Mouse (Mus musculus) kidney, embryonic 15.5 days (tissue): ENCODE measurements around the gene Ylpm1. TPM values are rescaled to one million over a fixed set of nuclear protein-coding genes. Genes with fewer than 3 reads are reported as not detected.

ENCODE experiments used
- ATAC-seq: fragments of 200-750 bp; cut with Nextera tagmentation; replicated peaks from 2 replicates; pipeline ENCODE4 v1.8.0; 2017; ENCODE audit warnings: moderate TSS enrichment; ENCODE audit not compliant: low FRiP score
- H3K27ac ChIP-seq: fragments of 300-500 bp; sonication (generic); 2 replicates; pipeline ENCODE4 v1.5.1; 2015; ENCODE audit warnings: mild to moderate bottlenecking, inconsistent platforms
- H3K27me3 ChIP-seq: fragments of 300-500 bp; sonication (generic); 2 replicates; pipeline ENCODE4 v1.6.1; 2015; ENCODE audit warnings: inconsistent platforms
- H3K36me3 ChIP-seq: fragments of 300-500 bp; sonication (generic); 2 replicates; pipeline ENCODE4 v1.6.1; 2015; ENCODE audit warnings: inconsistent platforms
- H3K4me1 ChIP-seq: fragments of 300-500 bp; sonication (generic); 2 replicates; pipeline ENCODE4 v1.6.1; 2015; ENCODE audit warnings: inconsistent platforms
- H3K4me2 ChIP-seq: fragments of 300-500 bp; sonication (generic); 2 replicates; pipeline ENCODE4 v1.6.1; 2015; ENCODE audit warnings: moderate library complexity, mild to moderate bottlenecking, inconsistent platforms
- H3K4me3 ChIP-seq: fragments of 300-500 bp; sonication (generic); replicated peaks from 2 replicates; pipeline ENCODE4 v1.5.1; 2015; ENCODE audit warnings: mild to moderate bottlenecking, inconsistent platforms
- H3K9ac ChIP-seq: fragments of 300-500 bp; sonication (generic); 2 replicates; pipeline ENCODE4 v1.6.1; 2015; ENCODE audit warnings: mild to moderate bottlenecking, inconsistent platforms
- H3K9me3 ChIP-seq: fragments of 300-500 bp; sonication (generic); replicated peaks from 2 replicates; pipeline ENCODE4 v1.6.1; 2016; ENCODE audit warnings: inconsistent platforms
- WGBS: fragments of 180-500 bp; shearing (Covaris S2); methylation state at CpG from one replicate; pipeline ENCODE4 v1.1.7; 2015; ENCODE audit warnings: mixed read lengths; 5-methylcytosine and 5-hydroxymethylcytosine counted together
- polyA plus RNA-seq: library from polyadenylated mRNA; unstranded; fragments of >200 nt; fragmentation: Nextera tagmentation; extraction: Ambion mirVana; gene quantifications from 2 replicates; pipeline ENCODE4 v1.2.1, GENCODE M21; 2015

Gene Ylpm1
- 29.8 and 29.9 TPM in 2 replicates for polyA plus RNA-seq

DNA sequence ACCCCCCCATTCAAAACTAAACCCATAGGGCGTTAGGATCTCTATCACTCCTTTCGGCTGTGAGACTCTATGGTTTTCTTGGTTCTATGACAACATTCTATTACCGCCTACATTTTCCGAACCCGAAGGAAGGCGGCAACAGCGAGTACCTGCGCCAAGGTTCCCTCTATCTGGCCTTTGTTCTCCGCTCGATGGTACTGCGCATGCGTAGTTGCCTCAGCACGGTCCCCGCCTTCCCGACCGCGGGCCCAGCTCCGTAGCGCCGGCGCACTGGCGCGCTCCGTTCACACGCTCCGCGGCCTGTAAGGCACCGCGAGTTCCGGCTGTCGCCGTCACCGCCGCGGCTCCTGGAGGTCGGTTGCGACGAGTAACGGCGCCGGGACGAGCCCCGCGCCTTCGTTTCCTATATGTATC, at the start of gene Ylpm1:
Ylpm1 (plus strand) TSS at position 239 of the 414 bp plus-strand sequence.
- peak within 1 kb of the TSS; percentile 85 for H3K4me2 ChIP-seq
- peak; percentile 98 for ATAC-seq
- H3K27ac ChIP-seq, result peak within 1 kb of the TSS; percentile 82
- H3K9me3 ChIP-seq, result no peaks in the 10 kb centered on the region
- H3K9ac ChIP-seq, result peak within 1 kb of the TSS; percentile 89
- H3K4me3 ChIP-seq, result peak within 1 kb of the TSS; percentile 96
- under 1% methylated on average over 45 of the region's 45 CpGs for WGBS
- H3K27me3 ChIP-seq, result no peaks in the 10 kb centered on the region
- H3K36me3 ChIP-seq, result peaks cover 3% of the 10 kb centered on the region; the same call in 1 of the 2 replicates
- peaks cover 28% of the 10 kb centered on the region for H3K4me1 ChIP-seq

DNA sequence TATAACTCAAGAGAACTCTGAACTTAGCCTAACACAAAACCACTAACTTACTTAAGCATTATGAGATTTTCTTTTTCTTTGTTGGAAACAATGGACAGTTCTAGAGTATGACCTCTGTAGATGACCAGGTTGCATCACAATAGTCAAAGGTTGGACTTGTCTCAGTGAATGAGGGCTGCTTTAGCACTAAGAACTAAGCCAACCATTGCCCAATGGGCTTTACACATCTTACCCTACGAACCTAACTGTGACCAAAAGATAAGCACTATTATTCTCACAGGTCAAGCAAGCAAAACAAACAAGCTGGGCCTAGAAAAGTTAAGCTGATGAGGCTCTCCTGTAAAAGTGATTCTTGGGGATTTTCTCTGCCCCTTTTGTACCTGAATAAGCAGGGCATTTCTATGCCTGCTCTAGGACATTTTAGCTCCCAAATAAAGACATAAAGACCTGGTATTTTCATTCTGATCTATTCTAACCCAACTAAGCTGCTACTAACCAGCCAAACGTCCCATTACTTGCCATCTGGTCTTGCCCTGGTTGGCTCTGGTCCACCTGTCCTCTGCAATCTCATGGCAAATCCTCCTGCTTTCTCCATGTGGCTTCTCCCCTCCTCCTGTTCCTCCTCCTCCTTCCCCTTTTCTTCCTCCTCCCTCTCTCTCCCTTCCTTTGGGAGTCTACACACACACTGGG, 48.1 kb upstream of the Ylpm1 start:
- no peak for ATAC-seq
- whole genome bisulfite sequencing, result 79% methylated on average over 2 of the region's 2 CpGs
- Histone ChIP-seq H3K27me3 (no peaks in the 10 kb centered on the region), H3K4me1 (no peaks in the 10 kb centered on the region), H3K9me3 (no peaks in the 10 kb centered on the region), H3K36me3 (peaks cover 59% of the 10 kb centered on the region), H3K27ac (no peak overlapping the region), H3K9ac (no peak overlapping the region), H3K4me3 (no peak overlapping the region), H3K4me2 (no peak overlapping the region)

DNA sequence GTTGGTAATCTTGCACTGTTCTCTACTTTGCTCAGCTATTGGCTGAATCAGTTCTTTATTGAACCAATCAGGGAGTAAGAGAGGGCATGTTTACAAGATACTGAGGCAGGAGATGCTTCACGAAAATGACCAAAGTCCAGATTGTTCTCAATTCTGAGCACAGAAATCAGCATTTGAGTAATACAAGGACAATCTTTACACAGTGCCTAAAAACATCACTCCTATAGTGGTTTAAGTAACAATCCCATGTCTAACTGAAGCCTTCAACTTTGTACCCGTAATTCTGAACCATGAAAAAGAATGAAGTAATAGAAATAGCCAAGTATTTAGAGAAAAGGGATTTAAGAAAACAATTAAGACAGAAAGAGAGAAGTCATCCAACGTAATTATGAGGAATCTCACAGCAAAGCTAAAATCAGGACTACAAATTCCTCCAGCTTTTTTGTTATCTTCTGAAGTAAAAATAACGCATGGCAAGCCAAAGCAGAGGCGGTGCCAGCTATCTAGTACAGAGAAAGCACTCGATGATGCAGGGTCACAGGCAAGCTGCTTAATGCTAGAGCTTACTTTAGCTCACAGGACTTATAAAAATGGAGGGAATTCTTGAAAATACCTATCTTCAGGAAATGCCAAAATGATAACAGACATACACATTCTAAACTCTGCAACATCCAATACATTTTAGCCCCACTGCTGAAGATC, 47.4 kb upstream of the Ylpm1 start:
- Histone ChIP-seq H3K9me3 (no peaks in the 10 kb centered on the region), H3K27ac (no peak overlapping the region), H3K36me3 (peaks cover 55% of the 10 kb centered on the region), H3K4me1 (no peaks in the 10 kb centered on the region), H3K27me3 (no peaks in the 10 kb centered on the region), H3K4me2 (no peak overlapping the region), H3K9ac (no peak overlapping the region), H3K4me3 (no peak overlapping the region)
- ATAC-seq, result no peak
- WGBS, result 94% methylated on average over 6 of the region's 6 CpGs

DNA sequence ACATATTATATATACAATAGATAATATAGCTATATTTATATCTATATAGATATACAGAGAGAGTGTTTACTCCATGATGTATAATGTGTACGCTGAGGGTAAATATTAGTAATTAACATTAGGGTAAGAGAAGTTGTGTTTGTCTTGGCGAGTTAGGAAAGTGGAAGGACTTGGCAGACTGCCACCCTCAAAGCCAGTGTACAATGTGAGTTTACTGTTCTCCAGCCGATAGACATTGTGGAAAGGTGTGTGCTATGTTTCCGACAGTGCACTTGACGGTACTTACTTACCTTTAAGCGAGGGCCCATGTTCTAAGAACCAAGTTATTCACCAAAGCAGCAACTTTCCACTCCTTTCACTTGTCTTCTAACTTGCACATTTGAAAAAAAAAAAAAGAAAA, 45.4 kb upstream of the Ylpm1 start:
- H3K36me3 ChIP-seq, result peaks cover 42% of the 10 kb centered on the region
- H3K4me2 ChIP-seq, result no peak overlapping the region
- no peaks in the 10 kb centered on the region for H3K9me3 ChIP-seq
- no peak overlapping the region for H3K27ac ChIP-seq
- no peaks in the 10 kb centered on the region for H3K27me3 ChIP-seq
- 86% methylated on average over 6 of the region's 6 CpGs for WGBS
- no peak overlapping the region for H3K9ac ChIP-seq
- no peak for ATAC-seq
- no peaks in the 10 kb centered on the region for H3K4me1 ChIP-seq
- no peak overlapping the region for H3K4me3 ChIP-seq

DNA sequence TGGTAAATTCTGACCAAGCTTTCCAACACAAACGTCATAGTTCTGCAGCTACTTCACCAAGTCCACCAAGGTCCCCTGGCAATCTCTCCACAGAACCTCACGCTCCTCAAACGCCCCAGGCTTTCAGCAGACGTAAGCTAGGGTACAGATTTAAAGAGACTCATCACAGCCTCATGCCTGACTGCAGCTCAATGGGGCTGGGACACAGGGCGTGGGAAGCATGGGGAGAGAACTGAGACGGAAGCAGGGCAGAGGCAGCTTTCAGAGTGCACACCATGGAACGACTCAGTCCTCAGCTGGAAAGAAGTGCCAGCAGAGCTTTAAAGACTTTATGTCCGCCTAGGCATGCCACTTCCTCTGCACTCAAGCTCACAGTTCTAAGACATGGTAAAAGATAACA, 44.6 kb upstream of the Ylpm1 start:
- Histone ChIP-seq H3K4me2 (no peak overlapping the region), H3K4me1 (no peaks in the 10 kb centered on the region), H3K9me3 (no peaks in the 10 kb centered on the region), H3K4me3 (no peak overlapping the region), H3K9ac (no peak overlapping the region), H3K36me3 (peaks cover 43% of the 10 kb centered on the region), H3K27me3 (no peaks in the 10 kb centered on the region), H3K27ac (no peak overlapping the region)
- 72% methylated on average over 8 of the region's 8 CpGs for WGBS
- ATAC-seq, result no peak

DNA sequence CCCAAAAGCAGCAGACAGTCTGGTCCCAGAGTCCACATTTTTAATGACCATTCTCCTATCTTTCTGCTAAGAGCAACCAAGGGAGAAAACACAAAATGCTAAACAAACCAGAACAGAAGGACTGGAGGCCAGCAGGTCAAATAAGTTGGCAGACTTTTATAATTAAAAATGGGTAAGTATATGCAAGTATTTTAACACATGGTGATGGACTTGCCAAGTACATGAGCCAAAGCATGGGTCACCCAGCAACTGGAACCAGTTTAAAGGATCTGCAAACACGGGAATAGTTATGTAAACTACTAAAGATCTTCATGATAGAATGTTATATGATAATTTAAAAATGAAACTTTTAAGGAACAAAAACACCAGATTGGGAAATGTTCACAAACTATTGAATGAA, 43.8 kb upstream of the Ylpm1 start:
- 76% methylated on average over 1 of the region's 1 CpGs for WGBS
- Histone ChIP-seq H3K4me2 (no peak overlapping the region), H3K36me3 (peaks cover 37% of the 10 kb centered on the region), H3K9me3 (no peaks in the 10 kb centered on the region), H3K27ac (no peak overlapping the region), H3K27me3 (no peaks in the 10 kb centered on the region), H3K9ac (no peak overlapping the region), H3K4me3 (no peak overlapping the region), H3K4me1 (no peaks in the 10 kb centered on the region)
- ATAC-seq, result no peak

DNA sequence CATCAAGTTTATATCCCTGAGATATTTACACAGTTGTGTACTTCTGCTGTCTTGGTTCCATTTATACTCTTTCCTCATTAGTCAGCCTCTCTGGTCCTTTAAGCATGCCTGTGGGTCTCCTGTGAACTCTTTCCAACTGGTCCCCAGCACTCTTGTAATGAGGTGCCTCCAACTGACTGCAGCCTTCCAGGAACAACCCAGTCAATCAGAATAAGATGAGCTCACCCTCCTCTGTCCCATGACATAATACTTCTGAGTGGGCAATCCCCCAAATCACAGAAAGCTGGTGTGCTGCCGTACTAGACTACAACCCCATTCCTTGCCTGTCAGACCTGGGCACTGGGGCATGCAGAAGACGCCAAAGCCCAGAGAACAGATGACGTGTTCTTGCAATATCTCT, 39.8 kb upstream of the Ylpm1 start:
- Histone ChIP-seq H3K9me3 (no peaks in the 10 kb centered on the region), H3K27me3 (no peaks in the 10 kb centered on the region), H3K27ac (no peak overlapping the region), H3K4me1 (0 out of 2 replicates have a peak, but pooled peaks cover 4% of the 10 kb centered on the region), H3K4me2 (no peak overlapping the region), H3K9ac (no peak overlapping the region), H3K36me3 (peaks cover 17% of the 10 kb centered on the region), H3K4me3 (no peak overlapping the region)
- ATAC-seq, result no peak
- WGBS, result 95% methylated on average over 3 of the region's 3 CpGs

DNA sequence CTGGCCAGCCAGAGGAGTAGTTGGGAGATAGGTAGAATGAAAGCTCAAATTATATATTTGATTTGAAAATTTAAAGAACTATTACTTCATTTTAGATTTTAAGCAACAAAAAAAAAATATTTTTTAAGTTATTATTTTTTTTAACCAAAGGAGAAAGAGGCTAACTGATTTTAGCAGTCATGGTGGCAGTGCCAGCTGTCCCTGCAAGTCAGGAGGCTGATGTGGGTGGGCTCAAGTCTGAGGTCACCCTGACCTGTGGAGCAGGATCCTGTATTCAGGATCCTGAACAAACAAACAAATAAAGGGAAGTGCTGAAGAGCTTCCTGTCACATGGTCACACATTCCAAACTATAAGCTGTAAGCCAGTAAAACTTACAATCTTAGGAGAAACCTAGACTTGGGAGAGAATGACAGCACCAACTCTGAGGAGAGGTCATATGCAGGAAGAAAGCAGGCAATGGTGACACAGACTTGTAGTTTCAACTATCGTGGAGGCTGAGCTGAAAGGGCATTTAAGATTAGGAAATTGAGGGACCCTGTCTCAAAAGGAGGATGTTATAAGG, 37.2 kb upstream of the Ylpm1 start:
- peaks cover 22% of the 10 kb centered on the region for H3K36me3 ChIP-seq
- H3K27me3 ChIP-seq, result no peaks in the 10 kb centered on the region
- WGBS, result 73% methylated on average over 1 of the region's 1 CpGs
- no peak overlapping the region for H3K9ac ChIP-seq
- no peak overlapping the region for H3K4me3 ChIP-seq
- H3K4me1 ChIP-seq, result 0 out of 2 replicates have a peak, but pooled peaks cover 4% of the 10 kb centered on the region
- H3K27ac ChIP-seq, result no peak overlapping the region
- H3K4me2 ChIP-seq, result no peak overlapping the region
- no peak for ATAC-seq
- no peaks in the 10 kb centered on the region for H3K9me3 ChIP-seq

DNA sequence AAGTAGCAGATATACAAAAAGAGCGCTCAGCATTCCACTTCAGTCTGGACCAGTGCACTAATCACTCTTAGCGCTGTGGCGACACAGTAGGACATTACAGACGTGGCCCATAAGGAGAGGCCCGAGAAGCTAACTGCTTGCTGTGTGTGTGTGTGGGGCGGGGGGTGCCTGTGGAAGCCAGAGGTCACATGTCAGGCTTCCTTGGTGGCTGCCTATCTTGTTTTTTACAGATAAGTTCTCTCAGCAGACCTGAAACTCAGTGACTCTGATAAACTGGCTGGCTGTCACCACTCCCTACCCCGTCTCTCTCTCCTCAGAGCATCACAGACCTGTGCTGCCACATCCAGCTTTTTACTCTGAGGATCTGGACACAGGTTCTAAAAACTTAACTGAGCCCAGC, 33.5 kb upstream of the Ylpm1 start:
- Histone ChIP-seq H3K9ac (no peak overlapping the region), H3K9me3 (no peaks in the 10 kb centered on the region), H3K27me3 (no peaks in the 10 kb centered on the region), H3K36me3 (peaks cover 15% of the 10 kb centered on the region), H3K4me3 (no peak overlapping the region), H3K4me2 (no peak overlapping the region), H3K27ac (no peak overlapping the region), H3K4me1 (0 out of 2 replicates have a peak, but pooled peaks cover 4% of the 10 kb centered on the region)
- peak; percentile 67; the same call in 1 of the 2 replicates for ATAC-seq
- 86% methylated on average over 7 of the region's 7 CpGs for WGBS

DNA sequence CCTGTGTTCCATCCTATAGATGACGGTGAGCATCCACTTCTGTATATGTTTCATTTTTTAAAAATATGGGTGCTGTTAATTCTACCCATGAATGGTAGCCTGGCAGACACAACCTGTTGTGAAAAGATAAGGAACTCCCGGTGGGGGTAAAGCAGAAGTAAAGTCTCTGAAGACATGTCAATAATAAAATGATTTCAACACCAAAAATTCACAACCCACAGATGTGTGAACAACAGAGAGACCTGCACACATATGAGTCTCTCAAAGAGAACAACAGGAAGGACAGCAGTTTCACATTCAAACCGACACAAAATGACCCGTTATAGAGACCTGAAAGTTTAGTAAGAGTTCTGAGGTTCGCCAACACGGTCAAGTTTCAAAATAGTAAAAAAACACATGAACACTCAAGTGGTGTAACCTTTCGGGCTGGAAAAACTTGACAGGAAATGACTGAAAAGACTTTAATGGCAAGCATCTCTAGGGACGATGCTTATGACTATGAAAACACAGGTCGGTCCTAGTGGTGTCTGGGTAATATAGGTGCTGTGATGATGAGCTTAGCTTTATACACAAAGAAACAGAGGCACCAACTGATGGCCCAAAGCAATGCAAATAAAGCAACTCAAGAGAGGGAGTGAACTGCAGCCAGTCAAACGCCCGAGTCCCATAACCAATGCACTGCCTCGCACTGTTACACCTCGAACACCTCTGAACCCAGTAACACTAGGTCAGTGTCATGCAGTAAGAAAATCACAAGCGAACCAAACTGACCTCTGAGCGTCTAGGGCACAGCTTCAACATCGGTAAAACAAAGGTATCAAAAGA, 27.1 kb upstream of the Ylpm1 start:
- H3K9me3 ChIP-seq, result no peaks in the 10 kb centered on the region
- H3K4me1 ChIP-seq, result peaks cover 16% of the 10 kb centered on the region
- H3K27ac ChIP-seq, result no peak overlapping the region
- 77% methylated on average over 16 of the region's 16 CpGs for WGBS
- H3K27me3 ChIP-seq, result no peaks in the 10 kb centered on the region
- H3K4me3 ChIP-seq, result peak overlapping the region; percentile 97
- H3K9ac ChIP-seq, result peak overlapping the region; percentile 82; the same call in 1 of the 2 replicates
- no peak for ATAC-seq
- H3K36me3 ChIP-seq, result peaks cover 15% of the 10 kb centered on the region
- H3K4me2 ChIP-seq, result peak overlapping the region; percentile 91

DNA sequence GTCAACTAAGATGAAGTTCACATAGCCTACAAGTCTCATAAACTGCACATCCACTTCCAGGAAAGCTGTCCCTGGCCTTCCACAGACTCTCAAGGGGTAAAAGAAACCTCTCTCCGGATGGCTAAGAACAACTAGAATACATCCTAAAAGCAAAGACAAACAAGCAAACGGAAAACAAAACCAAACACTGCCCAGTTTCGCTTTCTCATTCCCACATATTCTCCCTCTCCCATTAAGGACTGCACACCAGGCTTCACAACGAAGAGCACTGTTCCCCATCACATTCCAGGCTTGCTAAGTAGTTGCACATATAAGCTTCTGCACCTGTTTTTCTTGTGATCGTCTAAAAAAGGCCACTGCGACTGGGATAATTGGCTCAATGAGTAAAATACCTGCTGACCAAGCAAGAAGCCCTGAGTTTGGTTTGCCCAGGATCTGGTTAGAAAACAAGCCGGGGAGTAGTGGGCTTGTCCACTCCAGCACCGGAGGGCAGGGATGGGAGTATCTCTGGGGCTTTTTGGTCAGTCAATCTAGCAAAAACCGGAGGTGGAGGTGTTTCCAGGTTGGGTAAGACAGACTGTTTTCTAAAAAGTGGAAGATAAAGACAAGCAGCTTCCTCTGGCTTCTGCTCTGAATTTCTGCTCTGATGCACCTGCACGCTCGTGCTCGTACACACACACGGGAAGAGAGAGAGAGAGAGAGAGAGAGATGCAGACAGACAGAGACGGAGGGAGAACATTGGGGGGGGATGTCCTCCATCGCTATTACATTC, 26.3 kb upstream of the Ylpm1 start:
- Histone ChIP-seq H3K9me3 (no peaks in the 10 kb centered on the region), H3K27me3 (no peaks in the 10 kb centered on the region), H3K4me1 (peaks cover 16% of the 10 kb centered on the region), H3K4me2 (peak overlapping the region; percentile 91), H3K9ac (peak overlapping the region; percentile 82), H3K4me3 (peak overlapping the region; percentile 97), H3K27ac (no peak overlapping the region), H3K36me3 (peaks cover 22% of the 10 kb centered on the region)
- no peak for ATAC-seq
- 24% methylated on average over 15 of the region's 15 CpGs for WGBS
